Mouse (Mus musculus) neural tube, embryonic 14.5 days (tissue): Measurements from ENCODE around the gene Psmd5. TPM values are rescaled to one million over a fixed set of nuclear protein-coding genes. Genes with fewer than 3 reads are reported as not detected.

Experiments
- ATAC-seq: fragments of 200-750 bp; cut with Nextera tagmentation; 2 replicates; pipeline ENCODE4 v1.8.0; 2017; ENCODE audit warnings: low read depth, mild to moderate bottlenecking, moderate TSS enrichment, moderate library complexity
- H3K27ac ChIP-seq: fragments of 300-500 bp; sonication (generic); 2 replicates; pipeline ENCODE4 v1.5.1; 2014; ENCODE audit warnings: low read depth, mild to moderate bottlenecking, control low read depth, low read length, moderate library complexity, mixed read lengths
- H3K27me3 ChIP-seq: fragments of 300-500 bp; sonication (generic); 2 replicates; pipeline ENCODE4 v1.6.1; 2014; ENCODE audit warnings: low read length; ENCODE audit not compliant: control insufficient read depth, insufficient read depth
- H3K36me3 ChIP-seq: fragments of 300-500 bp; sonication (generic); 2 replicates; pipeline ENCODE4 v1.6.1; 2014; ENCODE audit warnings: low read length, mixed read lengths; ENCODE audit not compliant: control insufficient read depth, insufficient read depth
- H3K4me1 ChIP-seq: fragments of 300-500 bp; sonication (generic); 2 replicates; pipeline ENCODE4 v1.6.1; 2014; ENCODE audit warnings: low read length; ENCODE audit not compliant: control insufficient read depth, insufficient read depth
- H3K4me2 ChIP-seq: fragments of 300-500 bp; sonication (generic); 2 replicates; pipeline ENCODE4 v1.6.1; 2014; ENCODE audit warnings: mild to moderate bottlenecking, low read depth, low read length, control low read depth
- H3K4me3 ChIP-seq: fragments of 300-500 bp; sonication (generic); 2 replicates; pipeline ENCODE4 v1.5.1; 2014; ENCODE audit warnings: low read depth, low read length, control low read depth, mixed read lengths
- H3K9ac ChIP-seq: fragments of 300-500 bp; sonication (generic); replicated peaks from 2 replicates; pipeline ENCODE4 v1.6.1; 2014; ENCODE audit warnings: low read depth, mild to moderate bottlenecking, control low read depth, low read length, mixed read lengths
- H3K9me3 ChIP-seq: fragments of 300-500 bp; sonication (generic); 2 replicates; pipeline ENCODE4 v1.6.1; 2016; ENCODE audit warnings: low read length; ENCODE audit not compliant: control insufficient read depth
- WGBS: fragments of 180-500 bp; shearing (Covaris S2); extraction: QIAGEN DNeasy Blood & Tissue Kit; methylation state at CpG from one replicate; pipeline ENCODE4 v1.1.7; 2014; 5-methylcytosine and 5-hydroxymethylcytosine counted together
- polyA plus RNA-seq: library from polyadenylated mRNA; unstranded; fragments of >200 nt; fragmentation: Nextera tagmentation; extraction: Ambion mirVana; gene quantifications from 2 replicates; pipeline ENCODE4 v1.2.1, GENCODE M21; 2014

Gene Psmd5
- 97.0 and 101 TPM in 2 replicates for polyA plus RNA-seq

DNA sequence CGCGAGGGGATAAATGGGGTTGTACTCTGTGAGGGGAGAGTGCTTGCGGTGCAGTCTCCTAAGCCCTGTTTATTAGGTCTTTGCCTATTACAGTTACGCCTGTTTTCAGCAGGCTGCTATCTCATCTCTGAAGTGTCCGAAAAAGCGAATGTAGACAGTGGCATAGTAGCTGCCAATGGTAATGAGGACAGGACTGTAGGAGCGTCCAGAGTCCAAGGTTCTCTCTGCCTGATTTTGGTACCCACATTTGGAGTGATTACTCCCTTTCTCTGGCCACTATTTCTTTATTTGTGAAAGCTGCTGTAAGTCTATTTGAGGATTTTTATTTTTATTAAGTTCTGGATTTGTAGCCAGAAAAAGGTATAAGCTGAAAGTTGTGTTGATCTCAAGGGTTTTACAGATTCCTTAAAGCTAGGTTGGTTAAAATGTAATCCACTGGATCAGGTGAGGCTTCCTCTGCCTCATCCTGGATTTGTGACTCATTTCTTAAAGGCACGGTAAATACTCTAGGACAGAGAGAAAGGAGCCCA, at the start of gene Psmd5:
Gene Psmd5, minus strand, starts transcription at position 153 of the 530 bp plus-strand sequence.
- ATAC-seq = no peak
- Histone ChIP-seq H3K36me3 (no peaks in the 10 kb centered on the region), H3K4me1 (peaks cover 7% of the 10 kb centered on the region), H3K27ac (no peak within 1 kb of the TSS), H3K27me3 (peaks cover 9% of the 10 kb centered on the region), H3K9me3 (no peaks in the 10 kb centered on the region), H3K4me3 (no peak within 1 kb of the TSS), H3K9ac (0 out of 2 replicates have a peak within 1 kb of the TSS, but pooled peaks have one; percentile 12), H3K4me2 (no peak within 1 kb of the TSS; the same call in 1 of the 2 replicates)
- 14% methylated on average over 8 of the region's 8 CpGs for WGBS

DNA sequence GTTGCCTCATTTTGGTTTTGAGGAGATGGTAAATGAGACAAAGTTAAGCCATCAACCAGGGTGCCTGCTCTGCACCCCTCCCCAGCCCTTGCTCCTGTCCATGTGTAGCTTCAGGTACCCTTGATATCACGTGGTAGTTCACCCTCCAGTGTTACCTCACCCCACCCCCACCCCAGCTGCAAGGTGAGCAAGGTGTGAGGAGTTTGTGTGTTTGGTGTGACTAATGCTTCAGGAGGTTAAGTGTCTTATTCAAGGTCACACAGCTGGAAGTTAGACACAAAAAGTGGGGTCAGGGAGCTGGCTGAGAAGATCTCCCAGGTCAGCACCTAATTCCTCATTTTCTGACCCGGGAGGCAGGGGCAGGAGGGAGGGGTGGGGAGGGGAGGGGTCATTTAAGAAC, 48.0 kb upstream of the Psmd5 start:
- no peak overlapping the region for H3K9ac ChIP-seq
- ATAC-seq = no peak
- no peak overlapping the region for H3K27ac ChIP-seq
- no peak overlapping the region for H3K4me3 ChIP-seq
- no peak overlapping the region for H3K4me2 ChIP-seq
- WGBS = 21% methylated on average over 2 of the region's 2 CpGs
- H3K27me3 ChIP-seq = no peaks in the 10 kb centered on the region
- H3K4me1 ChIP-seq = no peaks in the 10 kb centered on the region
- H3K9me3 ChIP-seq = no peaks in the 10 kb centered on the region
- no peaks in the 10 kb centered on the region for H3K36me3 ChIP-seq

DNA sequence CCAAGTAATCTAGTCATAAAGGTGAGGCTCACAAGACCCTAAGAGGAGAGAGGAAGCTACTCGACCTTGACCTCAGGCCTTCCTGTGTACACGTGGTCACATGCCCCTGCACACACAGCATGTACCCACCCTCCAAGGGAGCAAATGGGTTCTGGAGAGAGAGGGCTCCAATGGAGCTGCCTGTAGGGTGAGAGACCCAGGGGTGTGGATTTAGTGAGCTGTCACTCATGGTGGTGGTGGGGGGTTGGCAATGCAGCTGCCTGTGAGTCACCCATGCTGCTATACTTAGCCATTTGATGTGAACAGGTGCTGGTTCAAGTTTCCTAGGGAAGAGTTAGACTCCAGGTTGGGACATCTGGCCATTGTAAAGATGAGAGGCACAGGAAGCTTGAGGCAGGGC, 45.4 kb upstream of the Psmd5 start:
- Histone ChIP-seq H3K36me3 (no peaks in the 10 kb centered on the region), H3K27me3 (0 out of 2 replicates have a peak, but pooled peaks cover 1% of the 10 kb centered on the region), H3K9ac (no peak overlapping the region), H3K4me2 (no peak overlapping the region), H3K4me1 (no peaks in the 10 kb centered on the region), H3K9me3 (no peaks in the 10 kb centered on the region), H3K27ac (no peak overlapping the region), H3K4me3 (no peak overlapping the region)
- 48% methylated on average over 2 of the region's 2 CpGs for WGBS
- no peak for ATAC-seq

DNA sequence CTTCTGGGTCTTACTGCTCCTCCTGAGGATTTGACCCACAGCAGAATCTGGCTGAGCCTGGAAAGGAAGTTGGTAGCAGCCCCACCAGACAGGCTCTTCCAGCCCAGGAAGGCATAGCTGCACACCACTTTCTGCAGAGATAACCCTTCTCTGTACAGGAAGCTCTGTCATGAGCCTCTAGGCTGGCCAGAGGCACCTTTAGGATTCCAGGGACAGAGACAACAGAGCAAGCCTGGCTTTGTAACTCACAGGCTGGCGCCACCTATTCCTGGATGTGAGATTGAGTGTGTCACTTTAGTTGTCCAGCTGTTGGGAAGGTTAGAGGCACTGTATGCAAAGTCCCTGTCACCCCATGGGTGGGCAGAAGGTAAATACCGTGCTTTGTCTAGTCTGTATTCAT, 40.3 kb upstream of the Psmd5 start:
- no peak overlapping the region for H3K4me2 ChIP-seq
- H3K36me3 ChIP-seq = no peaks in the 10 kb centered on the region
- no peak for ATAC-seq
- H3K9me3 ChIP-seq = no peaks in the 10 kb centered on the region
- WGBS = 53% methylated on average over 2 of the region's 2 CpGs
- H3K27ac ChIP-seq = no peak overlapping the region
- H3K27me3 ChIP-seq = peaks cover 10% of the 10 kb centered on the region
- no peak overlapping the region for H3K9ac ChIP-seq
- no peak overlapping the region for H3K4me3 ChIP-seq
- H3K4me1 ChIP-seq = peaks cover 14% of the 10 kb centered on the region; the same call in 1 of the 2 replicates

- no peak overlapping the region; the same call in 1 of the 2 replicates for H3K4me2 ChIP-seq
- peaks cover 14% of the 10 kb centered on the region; the same call in 1 of the 2 replicates for H3K4me1 ChIP-seq
- ATAC-seq = no peak
- no peaks in the 10 kb centered on the region for H3K9me3 ChIP-seq
- WGBS = 11% methylated on average over 2 of the region's 2 CpGs
- no peaks in the 10 kb centered on the region for H3K36me3 ChIP-seq
- H3K9ac ChIP-seq = no peak overlapping the region
- no peak overlapping the region for H3K27ac ChIP-seq
- H3K4me3 ChIP-seq = no peak overlapping the region
- H3K27me3 ChIP-seq = peaks cover 10% of the 10 kb centered on the region
Measured at GRCm38 (mm10) chr2:34914823-34915082, 40.0 kb upstream of the Psmd5 start.

- Histone ChIP-seq H3K4me3 (peak overlapping the region; percentile 50), H3K27me3 (peaks cover 10% of the 10 kb centered on the region), H3K36me3 (no peaks in the 10 kb centered on the region), H3K9me3 (no peaks in the 10 kb centered on the region), H3K27ac (no peak overlapping the region), H3K4me1 (peaks cover 14% of the 10 kb centered on the region; the same call in 1 of the 2 replicates), H3K9ac (peak overlapping the region; percentile 57), H3K4me2 (peak overlapping the region; percentile 95)
- peak; percentile 64 for ATAC-seq
- WGBS = 2% methylated on average over 42 of the region's 50 CpGs
Measured at GRCm38 (mm10) chr2:34914069-34914822, 39.5 kb upstream of the Psmd5 start.

GRCm38 (mm10) chr2:34913218-34914068, 38.7 kb upstream of the Psmd5 start, which contains the start of gene Phf19:
TSS of gene Phf19 (minus strand) at chr2:34914026.
- Histone ChIP-seq H3K4me3 (peak within 1 kb of the TSS; percentile 50), H3K9ac (peak within 1 kb of the TSS; percentile 57), H3K4me1 (peaks cover 14% of the 10 kb centered on the region; the same call in 1 of the 2 replicates), H3K27me3 (peaks cover 10% of the 10 kb centered on the region), H3K27ac (no peak within 1 kb of the TSS), H3K4me2 (peak within 1 kb of the TSS; percentile 95), H3K36me3 (no peaks in the 10 kb centered on the region), H3K9me3 (no peaks in the 10 kb centered on the region)
- ATAC-seq = peak; percentile 42; the same call in 1 of the 2 replicates
- under 1% methylated on average over 62 of the region's 64 CpGs for WGBS

GRCm38 (mm10) chr2:34912613-34913012, 37.8 kb upstream of the Psmd5 start:
- Histone ChIP-seq H3K36me3 (no peaks in the 10 kb centered on the region), H3K4me3 (no peak overlapping the region), H3K4me2 (no peak overlapping the region), H3K9ac (no peak overlapping the region), H3K9me3 (no peaks in the 10 kb centered on the region), H3K4me1 (peaks cover 14% of the 10 kb centered on the region; the same call in 1 of the 2 replicates), H3K27me3 (peaks cover 10% of the 10 kb centered on the region), H3K27ac (no peak overlapping the region)
- 47% methylated on average over 7 of the region's 7 CpGs for WGBS
- ATAC-seq = no peak
